Mouse (Mus musculus) midbrain, embryonic 10.5 days (tissue): ENCODE data around the gene Sprr3. TPM values are rescaled to one million over a fixed set of nuclear protein-coding genes. Genes with fewer than 3 reads are reported as not detected.

ENCODE experiments used
- DNase-seq: peaks from one replicate; pipeline ENCODE4 v3.0.0-alpha.2; 2017; ENCODE audit warnings: low spot score
- H3K27ac ChIP-seq: fragments of 300-500 bp; sonication (generic); replicated peaks from 2 replicates; pipeline ENCODE4 v1.5.1; 2016; ENCODE audit warnings: mild to moderate bottlenecking
- H3K27me3 ChIP-seq: fragments of 300-500 bp; sonication (generic); 2 replicates; pipeline ENCODE4 v1.6.1; 2016; ENCODE audit warnings: low read depth, mild to moderate bottlenecking; ENCODE audit not compliant: poor library complexity, severe bottlenecking
- H3K36me3 ChIP-seq: fragments of 300-500 bp; sonication (generic); 2 replicates; pipeline ENCODE4 v1.6.1; 2016; ENCODE audit warnings: mild to moderate bottlenecking, moderate library complexity
- H3K4me1 ChIP-seq: fragments of 300-500 bp; sonication (generic); 2 replicates; pipeline ENCODE4 v1.6.1; 2016
- H3K4me3 ChIP-seq: fragments of 300-500 bp; sonication (generic); 2 replicates; pipeline ENCODE4 v1.5.1; 2016; ENCODE audit warnings: mild to moderate bottlenecking, moderate library complexity
- H3K9me3 ChIP-seq: fragments of 300-500 bp; sonication (generic); replicated peaks from 2 replicates; pipeline ENCODE4 v1.6.1; 2016; ENCODE audit warnings: mild to moderate bottlenecking
- WGBS: fragments of 180-500 bp; shearing (Covaris S2); methylation state at CpG from one replicate; pipeline ENCODE4 v1.1.7; 2016; 5-methylcytosine and 5-hydroxymethylcytosine counted together
- polyA plus RNA-seq: library from polyadenylated mRNA; unstranded; fragments of >200 nt; fragmentation: Nextera tagmentation; extraction: Ambion mirVana; gene quantifications from 2 replicates; pipeline ENCODE4 v1.2.1, GENCODE M21; 2016

Gene Sprr3
- polyA plus RNA-seq, 1 experiment from 2014 or later: not detected

DNA sequence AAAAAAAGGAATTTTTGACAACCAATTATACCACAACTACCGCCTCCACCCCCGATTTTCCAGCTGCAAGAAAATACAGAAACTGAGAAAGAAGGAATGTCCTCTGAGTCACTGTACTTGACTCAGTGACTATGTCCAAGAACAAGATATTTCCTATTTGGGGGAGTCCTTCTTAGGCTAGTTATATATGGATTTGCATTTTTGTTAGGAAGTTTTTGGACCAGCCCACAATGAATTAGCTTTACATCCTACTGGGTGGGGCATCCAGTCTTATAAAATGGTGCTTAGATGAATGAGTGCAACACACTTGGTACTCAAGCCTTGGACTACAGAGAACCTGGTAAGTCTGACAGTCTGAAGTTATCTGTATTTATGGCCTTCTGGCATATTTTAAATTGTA lies 26.2 kb downstream of the Sprr3 start, which contains the start of gene Sprr2k:
Gene Sprr2k, plus strand, starts transcription at position 301 of the 400 bp plus-strand sequence.
- Histone ChIP-seq H3K9me3 (no peaks in the 10 kb centered on the region), H3K36me3 (no peaks in the 10 kb centered on the region), H3K27me3 (no peaks in the 10 kb centered on the region), H3K4me3 (no peak within 1 kb of the TSS), H3K4me1 (no peaks in the 10 kb centered on the region), H3K27ac (no peak within 1 kb of the TSS)
- no peak for DNase-seq
- WGBS: 89% methylated on average over 2 of the region's 2 CpGs

DNA sequence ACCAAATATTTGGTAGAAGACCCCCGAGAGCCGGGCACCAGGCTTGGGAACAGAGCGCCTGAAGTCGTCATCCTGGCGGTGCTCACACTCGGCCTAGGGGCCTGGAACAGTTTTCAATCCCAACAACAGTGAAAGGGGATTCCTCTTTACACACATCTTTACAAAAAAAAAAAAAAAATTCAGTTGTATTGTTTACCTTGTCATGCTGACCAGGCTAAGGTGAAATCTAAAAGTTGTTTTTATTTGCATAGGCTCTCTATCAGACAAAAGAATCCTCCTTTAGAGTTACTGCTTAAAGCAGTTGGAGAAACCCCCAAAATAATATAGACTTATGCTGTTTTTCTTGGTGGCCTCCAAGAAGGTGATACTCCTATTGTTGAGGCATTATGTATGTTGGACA lies 29.2 kb downstream of the Sprr3 start, which contains the start of gene Gm9774:
Gene Gm9774, minus strand, starts transcription at position 101 of the 400 bp plus-strand sequence.
- Histone ChIP-seq H3K36me3 (no peaks in the 10 kb centered on the region), H3K27ac (no peak within 1 kb of the TSS), H3K4me3 (no peak within 1 kb of the TSS), H3K4me1 (no peaks in the 10 kb centered on the region), H3K27me3 (no peaks in the 10 kb centered on the region), H3K9me3 (no peaks in the 10 kb centered on the region)
- DNase-seq: no peak
- WGBS: 93% methylated on average over 6 of the region's 6 CpGs

DNA sequence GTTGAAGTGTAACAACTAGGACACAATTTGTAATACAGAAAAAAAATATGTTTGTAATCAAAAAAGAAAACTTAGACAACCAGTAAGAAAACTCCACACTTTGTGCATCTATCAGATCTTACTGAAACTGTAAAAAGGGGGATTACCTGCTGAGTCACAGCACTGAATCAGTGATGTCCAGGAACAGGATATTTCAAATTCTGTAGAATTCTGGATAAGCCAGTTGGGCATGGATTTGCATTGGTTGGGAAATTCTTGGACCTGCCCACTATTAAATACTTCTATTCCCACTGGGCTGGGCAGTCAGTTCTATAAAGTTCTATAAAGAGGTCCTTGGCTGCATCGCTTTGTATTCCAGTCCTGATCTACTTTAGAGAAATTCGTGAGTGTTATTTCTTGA lies 40.7 kb downstream of the Sprr3 start, which contains the start of gene Sprr2j-ps:
Gene Sprr2j-ps, plus strand, starts transcription at position 301 of the 400 bp plus-strand sequence.
- DNase-seq: no peak
- Histone ChIP-seq H3K36me3 (no peaks in the 10 kb centered on the region), H3K4me1 (no peaks in the 10 kb centered on the region), H3K4me3 (no peak within 1 kb of the TSS), H3K27ac (no peak within 1 kb of the TSS), H3K27me3 (no peaks in the 10 kb centered on the region), H3K9me3 (no peaks in the 10 kb centered on the region)
- 94% methylated on average over 2 of the region's 2 CpGs for WGBS

DNA sequence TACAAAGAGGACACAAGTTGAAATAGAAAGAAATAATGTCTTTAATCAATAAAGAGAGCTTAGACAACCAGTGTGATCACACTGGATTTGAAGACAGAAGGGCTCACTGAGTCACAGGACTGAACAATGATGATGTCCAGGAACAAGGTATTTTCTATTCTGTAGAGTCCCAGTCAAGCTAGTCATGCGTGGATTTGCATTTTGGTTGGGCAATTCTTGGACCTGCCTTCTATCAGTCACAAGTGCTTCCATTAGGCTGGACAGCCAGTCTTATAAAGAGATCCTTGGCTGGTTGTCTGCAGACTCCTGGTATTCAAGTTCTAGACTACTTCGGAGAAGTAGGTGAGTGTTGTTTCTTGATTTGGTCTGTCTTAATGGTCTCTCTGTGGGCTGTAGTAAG lies 50.8 kb downstream of the Sprr3 start, which contains the start of gene Sprr2i:
Gene Sprr2i, plus strand, starts transcription at position 301 of the 400 bp plus-strand sequence.
- DNase-seq: no peak
- Histone ChIP-seq H3K27me3 (no peaks in the 10 kb centered on the region), H3K27ac (no peak within 1 kb of the TSS), H3K36me3 (no peaks in the 10 kb centered on the region), H3K4me3 (no peak within 1 kb of the TSS), H3K4me1 (no peaks in the 10 kb centered on the region), H3K9me3 (no peaks in the 10 kb centered on the region)
- WGBS: 93% methylated on average over 2 of the region's 2 CpGs

Other genes with a start within 250 kb of the Sprr3 start
- gene Sprr2a1, start 242.9 kb downstream of the Sprr3 start, polyA plus RNA-seq: not detected in 2 replicates
- not detected in 2 replicates for gene Sprr2a2, start 242.8 kb downstream of the Sprr3 start, polyA plus RNA-seq
- gene Sprr2a3, start 173.3 kb downstream of the Sprr3 start, polyA plus RNA-seq: not detected in 2 replicates
- gene Sprr2b, start 142.1 kb downstream of the Sprr3 start, polyA plus RNA-seq: not detected in 2 replicates
- not detected in 2 replicates for gene Sprr2d, start 119.6 kb downstream of the Sprr3 start, polyA plus RNA-seq
- not detected in 2 replicates for gene Sprr2e, start 106.6 kb downstream of the Sprr3 start, polyA plus RNA-seq
- gene Sprr2f, start 93.5 kb downstream of the Sprr3 start, polyA plus RNA-seq: not detected in 2 replicates
- not detected in 2 replicates for gene Sprr2h, start 73.0 kb downstream of the Sprr3 start, polyA plus RNA-seq
- not detected in 2 replicates for gene Sprr2i, start 50.7 kb downstream of the Sprr3 start, polyA plus RNA-seq
- not detected in 2 replicates for gene Sprr2j-ps, start 40.6 kb downstream of the Sprr3 start, polyA plus RNA-seq
- 9.1 and 11.4 TPM in 2 replicates for gene Gm9774, start 29.3 kb downstream of the Sprr3 start, polyA plus RNA-seq
- not detected in 2 replicates for gene Sprr2k, start 26.1 kb downstream of the Sprr3 start, polyA plus RNA-seq
- not detected in 2 replicates for gene Sprr1b, start 19.9 kb downstream of the Sprr3 start, polyA plus RNA-seq
- gene Sprr1a, start 27.2 kb upstream of the Sprr3 start, polyA plus RNA-seq: not detected in 2 replicates
- not detected in 2 replicates for gene Sprr4, start 41.8 kb upstream of the Sprr3 start, polyA plus RNA-seq
- gene 2310046K23Rik, start 75.8 kb upstream of the Sprr3 start, polyA plus RNA-seq: not detected in 2 replicates
- gene Ivl, start 115.0 kb upstream of the Sprr3 start, polyA plus RNA-seq: 0.11 TPM in 1 of 2 replicates, not detected in the other
- not detected in 2 replicates for gene Smcp, start 130.3 kb upstream of the Sprr3 start, polyA plus RNA-seq
- gene 2210017I01Rik, start 148.8 kb upstream of the Sprr3 start, polyA plus RNA-seq: not detected in 2 replicates
- not detected in 2 replicates for gene Lce6a, start 162.9 kb upstream of the Sprr3 start, polyA plus RNA-seq
- gene Lce1a1, start 189.6 kb upstream of the Sprr3 start, polyA plus RNA-seq: not detected in 2 replicates
- gene Lce1b, start 198.2 kb upstream of the Sprr3 start, polyA plus RNA-seq: not detected in 2 replicates
- not detected in 2 replicates for gene Lce1a2, start 211.6 kb upstream of the Sprr3 start, polyA plus RNA-seq
- not detected in 2 replicates for gene Lce1c, start 220.5 kb upstream of the Sprr3 start, polyA plus RNA-seq
- gene Lce1d, start 228.5 kb upstream of the Sprr3 start, polyA plus RNA-seq: not detected in 2 replicates